Mouse (Mus musculus): ENCODE measurements around the gene Fam217a. TPM values are rescaled to one million over a fixed set of nuclear protein-coding genes. Genes with fewer than 3 reads are reported as not detected.
"Not testable (repeated sequence)": the region's sequence is repeated elsewhere in the genome, so short reads cannot be mapped to it uniquely, and the experiment has no call there.

Gene Fam217a
- 0.75 and 1.6 TPM in 2 replicates for polyA plus RNA-seq (2015; fragmentation: Nextera tagmentation; extraction: Ambion mirVana)

DNA sequence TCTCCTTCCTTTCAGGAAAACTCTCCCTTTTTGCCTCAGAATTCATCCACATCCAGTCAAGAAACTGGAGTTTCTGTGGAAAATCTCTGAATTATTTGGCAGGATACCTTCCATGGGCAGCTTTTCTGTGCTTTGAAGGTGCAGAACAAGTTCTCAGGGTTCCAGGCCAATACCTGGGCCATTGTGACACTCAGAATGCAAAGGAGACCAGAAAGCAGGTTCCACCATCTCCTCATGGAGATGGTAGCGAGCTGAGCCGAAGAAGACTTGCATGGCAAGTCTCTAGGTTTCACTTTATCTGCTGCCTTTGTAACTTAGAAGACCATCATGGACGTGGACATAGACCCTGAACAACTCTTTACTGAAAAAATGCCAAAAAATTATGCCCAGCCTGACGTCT, at the start of gene Fam217a, which contains the start of gene 4933417A18Rik:
Fam217a (minus strand) TSS at position 101 of the 400 bp plus-strand sequence.
4933417A18Rik (plus strand) TSS at position 200 of the 400 bp plus-strand sequence.
- 84% methylated on average over 4 of the region's 4 CpGs for WGBS
- no peaks in the 10 kb centered on the region for H3K36me3 ChIP-seq (ENCODE audit: control insufficient read depth, insufficient read depth, low read length)
- no peaks in the 10 kb centered on the region for H3K27me3 ChIP-seq (ENCODE audit: control insufficient read depth, insufficient read depth, low read depth, low read length)
- no peaks in the 10 kb centered on the region for H3K4me1 ChIP-seq (ENCODE audit: control insufficient read depth, insufficient read depth, low read length)
- no peaks in the 10 kb centered on the region for H3K9me3 ChIP-seq (replicated peaks; ENCODE audit: control insufficient read depth, low read length, poor library complexity, severe bottlenecking)
- H3K27ac ChIP-seq (ENCODE audit: low read length): no peak within 1 kb of the TSS
- no peak within 1 kb of the TSS for H3K4me3 ChIP-seq (ENCODE audit: low read depth, low read length)
- H3K4me2 ChIP-seq (ENCODE audit: low read length): no peak within 1 kb of the TSS
- H3K9ac ChIP-seq (ENCODE audit: low read depth, low read length): no peak within 1 kb of the TSS
- no peak for ATAC-seq

DNA sequence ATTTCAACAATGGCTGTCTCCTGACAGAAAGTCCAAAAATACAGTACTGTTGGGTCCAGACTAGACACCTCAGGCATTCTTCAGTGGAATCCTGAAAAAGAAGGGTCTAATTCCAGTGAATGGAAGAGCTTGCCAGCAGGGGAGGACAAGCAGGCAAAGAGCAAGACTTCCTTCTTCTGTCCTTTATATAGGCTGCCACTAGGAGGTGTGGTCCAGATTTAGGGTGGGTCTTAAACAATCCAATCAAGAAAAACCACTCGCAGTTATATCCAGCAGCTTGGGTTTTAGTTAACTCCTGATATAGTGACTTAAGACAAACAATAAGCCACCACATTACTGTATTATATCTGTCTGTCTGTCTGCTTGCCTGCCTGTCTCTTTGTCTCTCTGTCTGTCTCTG, 49.7 kb upstream of the Fam217a start:
- Histone ChIP-seq H3K4me2 (ENCODE audit: low read length) (no peak overlapping the region), H3K27ac (ENCODE audit: low read length) (no peak overlapping the region), H3K36me3 (ENCODE audit: control insufficient read depth, insufficient read depth, low read length) (peaks cover 11% of the 10 kb centered on the region), H3K9me3 (replicated peaks; ENCODE audit: control insufficient read depth, low read length, poor library complexity, severe bottlenecking) (no peaks in the 10 kb centered on the region), H3K4me1 (ENCODE audit: control insufficient read depth, insufficient read depth, low read length) (no peaks in the 10 kb centered on the region), H3K27me3 (ENCODE audit: control insufficient read depth, insufficient read depth, low read depth, low read length) (no peaks in the 10 kb centered on the region), H3K4me3 (ENCODE audit: low read depth, low read length) (no peak overlapping the region), H3K9ac (ENCODE audit: low read depth, low read length) (no peak overlapping the region)
- ATAC-seq: no peak
- WGBS: 62% methylated on average over 1 of the region's 1 CpGs

DNA sequence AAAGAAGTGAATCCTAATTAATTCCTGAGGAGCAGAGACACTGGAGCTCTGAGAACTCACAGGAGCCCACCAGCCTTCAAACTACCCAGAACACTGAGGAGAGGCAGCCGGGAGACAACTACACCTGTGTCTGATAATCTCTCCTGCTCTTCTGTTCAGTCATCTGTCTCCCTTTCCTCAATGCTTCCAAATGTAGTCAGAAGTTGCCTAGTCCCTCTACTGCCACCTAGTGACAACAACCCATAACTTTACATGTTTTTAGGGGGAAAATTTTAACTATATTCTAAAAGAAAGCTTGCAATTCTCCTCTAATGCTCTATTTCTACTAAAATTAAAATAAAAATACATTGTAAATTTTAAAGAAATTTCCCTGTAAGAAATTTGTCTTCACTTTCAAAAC, 49.0 kb upstream of the Fam217a start:
- Histone ChIP-seq H3K4me2 (ENCODE audit: low read length) (no peak overlapping the region), H3K27ac (ENCODE audit: low read length) (no peak overlapping the region), H3K9ac (ENCODE audit: low read depth, low read length) (no peak overlapping the region), H3K27me3 (ENCODE audit: control insufficient read depth, insufficient read depth, low read depth, low read length) (no peaks in the 10 kb centered on the region), H3K36me3 (ENCODE audit: control insufficient read depth, insufficient read depth, low read length) (peaks cover 8% of the 10 kb centered on the region; the same call in 1 of the 2 replicates), H3K4me1 (ENCODE audit: control insufficient read depth, insufficient read depth, low read length) (no peaks in the 10 kb centered on the region), H3K4me3 (ENCODE audit: low read depth, low read length) (no peak overlapping the region), H3K9me3 (replicated peaks; ENCODE audit: control insufficient read depth, low read length, poor library complexity, severe bottlenecking) (no peaks in the 10 kb centered on the region)
- no peak for ATAC-seq
- 45% methylated on average over 1 of the region's 1 CpGs for WGBS

DNA sequence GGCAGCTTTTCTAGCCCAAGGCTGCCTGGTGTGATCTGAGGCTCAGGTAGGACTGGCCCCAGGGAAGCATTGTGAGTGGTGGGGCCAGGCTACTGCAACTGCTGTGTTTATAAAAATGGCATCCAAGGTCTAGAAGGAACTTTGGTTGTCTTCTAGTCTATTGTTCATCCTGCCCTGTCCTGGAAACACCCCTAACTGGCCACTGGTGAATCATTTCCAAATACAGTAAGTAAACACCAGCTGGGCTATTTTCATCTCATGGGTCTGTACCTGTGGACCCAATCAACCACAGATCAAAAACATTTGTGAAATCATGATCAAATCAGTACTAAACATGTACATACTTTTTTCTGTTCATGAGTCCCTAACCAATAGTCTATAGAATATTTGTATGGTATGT, 48.3 kb upstream of the Fam217a start:
- not testable (repeated sequence) for H3K4me2 ChIP-seq (ENCODE audit: low read length); H3K9ac ChIP-seq (ENCODE audit: low read depth, low read length); H3K27ac ChIP-seq (ENCODE audit: low read length); H3K4me3 ChIP-seq (ENCODE audit: low read depth, low read length); H3K36me3 ChIP-seq (ENCODE audit: control insufficient read depth, insufficient read depth, low read length); ATAC-seq; H3K9me3 ChIP-seq (replicated peaks; ENCODE audit: control insufficient read depth, low read length, poor library complexity, severe bottlenecking); H3K4me1 ChIP-seq (ENCODE audit: control insufficient read depth, insufficient read depth, low read length); H3K27me3 ChIP-seq (ENCODE audit: control insufficient read depth, insufficient read depth, low read depth, low read length)

DNA sequence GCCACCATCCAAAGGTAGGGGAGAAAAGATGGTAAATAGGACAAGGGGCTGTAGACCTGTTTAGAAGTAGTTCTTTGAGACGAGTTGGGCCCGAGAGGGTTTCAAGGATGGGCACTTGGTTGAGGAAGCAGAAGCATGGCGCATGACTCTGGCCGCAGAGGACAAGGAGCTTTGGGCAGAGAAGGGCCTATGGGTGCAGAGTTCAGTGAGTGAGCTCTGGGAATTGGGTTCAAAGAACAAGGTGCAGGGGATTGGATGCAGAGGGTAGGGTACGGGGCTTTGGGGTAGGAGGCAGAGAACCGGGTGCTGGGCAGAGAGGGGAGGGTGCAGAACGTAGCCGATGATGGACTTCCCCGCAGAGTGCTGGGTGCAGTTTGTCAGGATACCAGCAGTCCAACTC, 41.5 kb upstream of the Fam217a start:
- not testable (repeated sequence) for H3K4me3 ChIP-seq (ENCODE audit: low read depth, low read length); H3K9ac ChIP-seq (ENCODE audit: low read depth, low read length); ATAC-seq; H3K4me2 ChIP-seq (ENCODE audit: low read length); H3K27ac ChIP-seq (ENCODE audit: low read length); H3K36me3 ChIP-seq (ENCODE audit: control insufficient read depth, insufficient read depth, low read length); H3K4me1 ChIP-seq (ENCODE audit: control insufficient read depth, insufficient read depth, low read length); H3K9me3 ChIP-seq (replicated peaks; ENCODE audit: control insufficient read depth, low read length, poor library complexity, severe bottlenecking); H3K27me3 ChIP-seq (ENCODE audit: control insufficient read depth, insufficient read depth, low read depth, low read length)
- 80% methylated on average over 9 of the region's 9 CpGs for WGBS

DNA sequence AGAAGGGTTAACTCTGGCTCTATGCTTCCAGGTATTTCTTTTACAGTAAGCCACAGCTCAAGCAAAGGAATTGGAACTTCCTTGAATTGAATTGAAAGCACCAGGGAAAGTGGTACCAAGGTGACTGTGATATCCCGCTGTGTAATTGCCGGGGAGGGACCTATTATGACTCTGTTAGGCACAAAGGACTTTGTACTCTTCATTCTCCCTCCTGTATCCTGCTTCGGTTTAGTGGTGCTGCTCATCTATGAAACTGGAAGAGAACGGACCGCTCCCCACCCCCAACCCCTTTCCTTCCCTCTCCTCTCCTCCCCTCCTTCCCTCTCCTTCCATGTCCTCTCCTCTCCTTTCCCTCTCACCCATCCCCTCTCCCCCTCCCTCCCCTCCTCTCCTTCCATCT, 40.8 kb upstream of the Fam217a start:
- H3K9ac ChIP-seq (ENCODE audit: low read depth, low read length): no peak overlapping the region
- H3K27ac ChIP-seq (ENCODE audit: low read length): no peak overlapping the region
- ATAC-seq: 0 out of 2 replicates have a peak, but pooled peaks have one; percentile 21
- H3K36me3 ChIP-seq (ENCODE audit: control insufficient read depth, insufficient read depth, low read length): no peaks in the 10 kb centered on the region
- WGBS: 17% methylated on average over 5 of the region's 5 CpGs
- H3K27me3 ChIP-seq (ENCODE audit: control insufficient read depth, insufficient read depth, low read depth, low read length): no peaks in the 10 kb centered on the region; the same call in 1 of the 2 replicates
- peak overlapping the region; percentile 74 for H3K4me2 ChIP-seq (ENCODE audit: low read length)
- peaks cover 7% of the 10 kb centered on the region; the same call in 1 of the 2 replicates for H3K4me1 ChIP-seq (ENCODE audit: control insufficient read depth, insufficient read depth, low read length)
- peak overlapping the region; percentile 35 for H3K4me3 ChIP-seq (ENCODE audit: low read depth, low read length)
- H3K9me3 ChIP-seq (replicated peaks; ENCODE audit: control insufficient read depth, low read length, poor library complexity, severe bottlenecking): no peaks in the 10 kb centered on the region

DNA sequence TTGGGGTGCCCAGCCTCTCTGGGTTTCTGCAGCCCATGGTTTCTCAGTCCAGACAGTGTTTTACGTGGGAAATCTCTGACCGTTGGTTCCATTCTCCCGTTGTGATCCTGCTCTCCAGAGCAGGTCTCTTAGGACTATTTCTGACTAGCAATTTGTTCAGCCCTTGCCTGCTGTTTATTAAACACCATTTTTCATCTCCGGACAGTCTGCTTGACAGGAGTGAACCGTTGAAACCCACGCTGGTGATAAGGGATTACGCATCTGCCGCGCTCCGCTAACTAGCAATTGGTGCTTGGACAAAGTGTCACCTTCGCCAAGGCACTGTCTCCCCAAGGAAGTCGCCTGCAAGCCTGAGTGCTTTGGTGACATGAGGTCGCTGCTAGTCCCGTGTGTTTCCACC, 40.3 kb upstream of the Fam217a start:
- Histone ChIP-seq H3K4me2 (ENCODE audit: low read length) (peak overlapping the region; percentile 74), H3K4me3 (ENCODE audit: low read depth, low read length) (peak overlapping the region; percentile 35), H3K27ac (ENCODE audit: low read length) (no peak overlapping the region), H3K4me1 (ENCODE audit: control insufficient read depth, insufficient read depth, low read length) (peaks cover 7% of the 10 kb centered on the region; the same call in 1 of the 2 replicates), H3K9ac (ENCODE audit: low read depth, low read length) (peak overlapping the region; percentile 50), H3K27me3 (ENCODE audit: control insufficient read depth, insufficient read depth, low read depth, low read length) (no peaks in the 10 kb centered on the region; the same call in 1 of the 2 replicates), H3K36me3 (ENCODE audit: control insufficient read depth, insufficient read depth, low read length) (no peaks in the 10 kb centered on the region), H3K9me3 (replicated peaks; ENCODE audit: control insufficient read depth, low read length, poor library complexity, severe bottlenecking) (no peaks in the 10 kb centered on the region)
- WGBS: 4% methylated on average over 14 of the region's 14 CpGs
- ATAC-seq: peak; percentile 36; the same call in 1 of the 2 replicates

DNA sequence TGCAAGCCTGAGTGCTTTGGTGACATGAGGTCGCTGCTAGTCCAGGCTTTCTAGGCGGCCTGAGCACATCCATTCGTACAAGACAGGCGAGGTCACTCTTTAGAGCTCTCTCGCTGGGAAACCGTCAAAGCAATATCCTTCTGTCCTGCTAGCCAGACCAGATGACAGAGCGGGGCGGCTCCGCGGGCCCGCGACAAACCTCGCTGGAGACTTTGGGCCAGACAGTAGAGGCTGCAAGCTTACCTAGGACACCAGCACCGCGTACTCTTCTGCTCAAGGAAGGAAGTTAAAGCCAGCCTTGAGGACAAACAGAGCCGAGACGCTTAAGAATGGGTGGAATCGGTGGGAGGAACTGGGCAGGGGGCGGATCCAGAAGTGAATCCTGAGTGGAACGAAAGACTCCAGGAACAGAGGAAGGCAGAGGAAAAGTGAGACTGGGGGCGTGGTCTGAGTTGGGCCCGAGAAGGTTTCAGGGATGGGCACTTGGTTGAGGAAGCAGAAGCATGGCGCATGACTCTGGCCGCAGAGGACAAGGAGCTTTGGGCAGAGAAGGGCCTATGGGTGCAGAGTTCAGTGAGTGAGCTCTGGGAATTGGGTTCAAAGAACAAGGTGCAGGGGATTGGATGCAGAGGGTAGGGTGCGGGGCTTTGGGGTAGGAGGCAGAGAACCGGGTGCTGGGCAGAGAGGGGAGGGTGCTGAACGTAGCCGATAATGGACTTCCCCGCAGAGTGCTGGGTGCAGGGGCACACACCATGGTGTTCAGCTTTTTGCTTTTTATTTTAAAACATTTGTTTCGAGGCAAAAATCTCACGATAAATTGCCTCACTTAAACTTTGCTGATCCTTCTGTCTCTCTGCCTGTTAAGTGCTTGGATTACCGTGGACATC, 39.6 kb upstream of the Fam217a start, which contains the start of gene Eci3:
Eci3 (minus strand) TSS at position 300 of the 887 bp plus-strand sequence.
- no peak within 1 kb of the TSS for H3K27ac ChIP-seq (ENCODE audit: low read length)
- peaks cover 7% of the 10 kb centered on the region; the same call in 1 of the 2 replicates for H3K4me1 ChIP-seq (ENCODE audit: control insufficient read depth, insufficient read depth, low read length)
- H3K9ac ChIP-seq (ENCODE audit: low read depth, low read length): peak within 1 kb of the TSS; percentile 50
- no peaks in the 10 kb centered on the region for H3K9me3 ChIP-seq (replicated peaks; ENCODE audit: control insufficient read depth, low read length, poor library complexity, severe bottlenecking)
- peak; percentile 82 for ATAC-seq
- H3K4me2 ChIP-seq (ENCODE audit: low read length): peak within 1 kb of the TSS; percentile 74
- no peaks in the 10 kb centered on the region for H3K36me3 ChIP-seq (ENCODE audit: control insufficient read depth, insufficient read depth, low read length)
- WGBS: 3% methylated on average over 30 of the region's 32 CpGs
- H3K4me3 ChIP-seq (ENCODE audit: low read depth, low read length): peak within 1 kb of the TSS; percentile 35
- H3K27me3 ChIP-seq (ENCODE audit: control insufficient read depth, insufficient read depth, low read depth, low read length): no peaks in the 10 kb centered on the region; the same call in 1 of the 2 replicates
